Mouse (Mus musculus): Measurements from ENCODE around the gene Aadacl4. TPM values are rescaled to one million over a fixed set of nuclear protein-coding genes. Genes with fewer than 3 reads are reported as not detected.

Gene Aadacl4
- not detected in 2 replicates for polyA plus RNA-seq (2012; ENCODE audit: low replicate concordance)

GRCm38 (mm10) chr4:144613407-144613806 lies at the start of gene Aadacl4:
TSS of gene Aadacl4 (plus strand) at chr4:144613707.

DNA sequence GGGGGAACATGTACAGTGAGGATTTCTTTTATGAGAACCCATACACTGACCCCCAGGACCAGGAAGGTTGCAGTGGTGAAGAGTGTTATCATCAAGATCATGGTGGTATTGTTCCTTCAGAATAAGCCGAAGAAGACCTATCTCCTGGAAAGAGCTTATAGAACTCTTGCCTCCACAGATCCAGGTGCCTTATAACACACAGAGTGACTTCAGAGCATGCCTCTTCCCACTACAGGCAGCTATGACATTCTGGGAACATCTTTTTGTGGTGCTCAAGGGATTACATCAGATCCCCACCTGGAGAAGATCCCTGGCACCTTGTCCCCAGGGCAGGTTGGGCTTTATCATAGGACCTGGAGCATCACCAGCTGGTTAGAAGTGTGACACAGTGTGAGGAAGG lies 48.5 kb upstream of the Aadacl4 start, which contains the start of gene Gm13124:
TSS of gene Gm13124 (minus strand) at position 101 of the 400 bp plus-strand sequence.

Other genes starting within 250 kb of the Aadacl4 start
- gene Pramef20, start 235.8 kb upstream of the Aadacl4 start, polyA plus RNA-seq (2012; ENCODE audit: low replicate concordance): not detected in 2 replicates
- not detected in 2 replicates for gene Pramef12, start 205.2 kb upstream of the Aadacl4 start, polyA plus RNA-seq (2012; ENCODE audit: low replicate concordance)
- not detected in 2 replicates for gene 1700012P22Rik, start 174.9 kb upstream of the Aadacl4 start, polyA plus RNA-seq (2012; ENCODE audit: low replicate concordance)
- not detected in 2 replicates for gene Gm9944, start 160.4 kb upstream of the Aadacl4 start, polyA plus RNA-seq (2012; ENCODE audit: low replicate concordance)
- gene Aadacl3, start 150.0 kb upstream of the Aadacl4 start, polyA plus RNA-seq (2012; ENCODE audit: low replicate concordance): not detected in 2 replicates
- gene 9430007A20Rik, start 93.9 kb upstream of the Aadacl4 start, polyA plus RNA-seq (2012; ENCODE audit: low replicate concordance): not detected in 2 replicates
- not detected in 2 replicates for gene Gm13124, start 48.6 kb upstream of the Aadacl4 start, polyA plus RNA-seq (2012; ENCODE audit: low replicate concordance)
- gene Gm436, start 72.7 kb downstream of the Aadacl4 start, polyA plus RNA-seq (2012; ENCODE audit: low replicate concordance): not detected in 2 replicates
- not detected in 2 replicates for gene Gm13178, start 107.7 kb downstream of the Aadacl4 start, polyA plus RNA-seq (2012; ENCODE audit: low replicate concordance)
- not detected in 2 replicates for gene Gm438, start 172.9 kb downstream of the Aadacl4 start, polyA plus RNA-seq (2012; ENCODE audit: low replicate concordance)